8 mouse cellular contexts compared by ENCODE assay signal in genomic region chr17:74994582-74994893, GRCm38 (mm10). TPM values are rescaled to one million over a fixed set of nuclear protein-coding genes. Genes with fewer than 3 reads are reported as not detected.
DNase-seq lines count a peak whose midpoint lies in the region; ATAC-seq and TF ChIP-seq lines count a peak whose summit lies in the region.

No protein-coding gene starts in this region.

- H3K27ac ChIP-seq in embryonic facial prominence, embryonic 10.5 days (replicated peaks) = peak overlapping the region; percentile 91
- peak overlapping the region; percentile 73 for H3K27ac ChIP-seq in heart, postnatal 0 days (ENCODE audit: low read depth)
- no peak overlapping the region for H3K27ac ChIP-seq in liver, postnatal 0 days (ENCODE audit: low read depth)

- H3K9ac ChIP-seq in heart, postnatal 0 days (replicated peaks; ENCODE audit: low read depth, low read length) = no peak overlapping the region
- H3K9ac ChIP-seq in liver, postnatal 0 days (replicated peaks) = no peak overlapping the region

- under 1% methylated on average over 4 of the region's 4 CpGs for WGBS in embryonic facial prominence, embryonic 10.5 days
- WGBS in heart, postnatal 0 days = 1% methylated on average over 4 of the region's 4 CpGs
- 8% methylated on average over 4 of the region's 4 CpGs for WGBS in liver, postnatal 0 days (ENCODE audit: insufficient replicate concordance)

- peak; percentile 41 for DNase-seq in embryonic facial prominence, embryonic 10.5 days (ENCODE audit: low spot score)
- peak; percentile 82 for DNase-seq in heart, postnatal 0 days (ENCODE audit: low spot score)
- DNase-seq in liver, postnatal 0 days = no peak
- no peak for DNase-seq in ovary, postnatal 10 days (ENCODE audit: low spot score)
- no peak for DNase-seq in layer of hippocampus, adult 9-11 months
- no peak for DNase-seq in urinary bladder, postnatal 25 days (ENCODE audit: low spot score)
- DNase-seq in kidney, postnatal 4 days = no peak

- peaks cover 20% of the 10 kb centered on the region for H3K4me1 ChIP-seq in E14TG2a.4 (replicated peaks; ENCODE audit: low read depth, low read length)
- peaks cover 25% of the 10 kb centered on the region for H3K4me1 ChIP-seq in embryonic facial prominence, embryonic 10.5 days
- H3K4me1 ChIP-seq in heart, postnatal 0 days (ENCODE audit: control insufficient read depth, insufficient read depth) = peaks cover 12% of the 10 kb centered on the region; the same call in 1 of the 2 replicates
- peaks cover 10% of the 10 kb centered on the region; the same call in 1 of the 2 replicates for H3K4me1 ChIP-seq in liver, postnatal 0 days (ENCODE audit: insufficient read depth)

- TF ChIP-seq CTCF in E14TG2a.4 (conservative IDR thresholded peaks at IDR 0.05; ENCODE audit: low read length) = no peak
- no peak for TF ChIP-seq CTCF in heart, postnatal 0 days (IDR thresholded peaks at IDR 0.05; ENCODE audit: low read depth)
- no peak for TF ChIP-seq CTCF in liver, postnatal 0 days (IDR thresholded peaks at IDR 0.05; ENCODE audit: low read depth)

- no peaks in the 10 kb centered on the region for H3K36me3 ChIP-seq in E14TG2a.4 (ENCODE audit: insufficient read depth, low read length)
- H3K36me3 ChIP-seq in embryonic facial prominence, embryonic 10.5 days (replicated peaks) = no peaks in the 10 kb centered on the region
- H3K36me3 ChIP-seq in heart, postnatal 0 days (replicated peaks; ENCODE audit: control insufficient read depth, insufficient read depth, low read length) = no peaks in the 10 kb centered on the region
- H3K36me3 ChIP-seq in liver, postnatal 0 days (replicated peaks; ENCODE audit: insufficient read depth, low read length) = no peaks in the 10 kb centered on the region

- peak overlapping the region; percentile 43 for H3K4me3 ChIP-seq in E14TG2a.4 (replicated peaks; ENCODE audit: low read length)
- peak overlapping the region; percentile 52 for H3K4me3 ChIP-seq in embryonic facial prominence, embryonic 10.5 days
- H3K4me3 ChIP-seq in heart, postnatal 0 days (ENCODE audit: low read depth, low read length) = peak overlapping the region; percentile 29
- peak overlapping the region; percentile 32 for H3K4me3 ChIP-seq in liver, postnatal 0 days (ENCODE audit: low read depth, low read length)

- peaks cover 4% of the 10 kb centered on the region; the same call in 1 of the 2 replicates for H3K27me3 ChIP-seq in E14TG2a.4 (ENCODE audit: insufficient read depth, low read length)
- no peaks in the 10 kb centered on the region for H3K27me3 ChIP-seq in embryonic facial prominence, embryonic 10.5 days (replicated peaks; ENCODE audit: low read depth, poor library complexity, severe bottlenecking)
- no peaks in the 10 kb centered on the region for H3K27me3 ChIP-seq in heart, postnatal 0 days (ENCODE audit: control insufficient read depth, insufficient read depth, low read length)
- H3K27me3 ChIP-seq in liver, postnatal 0 days (ENCODE audit: insufficient read depth, low read length) = no peaks in the 10 kb centered on the region

- TF ChIP-seq EP300 in heart, postnatal 0 days (IDR thresholded peaks at IDR 0.05; ENCODE audit: low read depth) = peak; percentile 71; the same call in 1 of the 2 replicates
- TF ChIP-seq EP300 in liver, postnatal 0 days (IDR thresholded peaks at IDR 0.05; ENCODE audit: low read depth) = no peak

- no peaks in the 10 kb centered on the region for H3K9me3 ChIP-seq in E14TG2a.4 (ENCODE audit: low read length)
- peaks cover 4% of the 10 kb centered on the region; the same call in 1 of the 2 replicates for H3K9me3 ChIP-seq in embryonic facial prominence, embryonic 10.5 days
- H3K9me3 ChIP-seq in heart, postnatal 0 days (replicated peaks; ENCODE audit: control insufficient read depth, low read length) = peaks cover 7% of the 10 kb centered on the region; the same call in 1 of the 2 replicates
- peaks cover 4% of the 10 kb centered on the region; the same call in 1 of the 2 replicates for H3K9me3 ChIP-seq in liver, postnatal 0 days (ENCODE audit: low read length)

- peak overlapping the region; percentile 58 for H3K4me2 ChIP-seq in heart, postnatal 0 days (ENCODE audit: low read depth, low read length)
- peak overlapping the region; percentile 67 for H3K4me2 ChIP-seq in liver, postnatal 0 days (ENCODE audit: low read depth, low read length)

- peak; percentile 91 for ATAC-seq in heart, postnatal 0 days (ENCODE audit: insufficient read depth, low read depth)
- no peak for ATAC-seq in liver, postnatal 0 days

RNA-seq across cellular contexts. Expression of gene Ltbp1, which starts 10.8 kb away (rescaled TPM):
- polyA plus RNA-seq in embryonic facial prominence, embryonic 10.5 days (2016; fragmentation: Nextera tagmentation; extraction: Ambion mirVana) = 7.0 and 8.5 TPM in 2 replicates
- total RNA-seq in heart, postnatal 0 days (2014; rRNA removed; ENCODE audit: low replicate concordance) = 43.0 and 72.9 TPM in 2 replicates
- 11.7 and 11.8 TPM in 2 replicates for polyA plus RNA-seq in heart, postnatal 0 days (2015; fragmentation: Nextera tagmentation; extraction: Ambion mirVana)
- 2.8 and 3.1 TPM in 2 replicates for polyA plus RNA-seq in liver, postnatal 0 days (2015; fragmentation: Nextera tagmentation; extraction: Ambion mirVana)

Comparison
In these comparisons a context has a peak if more than half of its experiments do, and no peak if none do; other contexts are left out.
1. DNase-seq: peak in embryonic facial prominence, embryonic 10.5 days (single experiment) and heart, postnatal 0 days (single experiment); none in liver, postnatal 0 days (single experiment), ovary, postnatal 10 days (single experiment), layer of hippocampus, adult 9-11 months (single experiment), urinary bladder, postnatal 25 days (single experiment) and kidney, postnatal 4 days (0 of 2).
2. Peak in every context shown above with its lines, with median percentiles within 50 percentile points of each other: H3K4me3 ChIP-seq.